Mouse (Mus musculus): ENCODE measurements at regions not wholly inside any gene's neighbourhood (a gene's known extent, or its start where the extent isn't known, plus 50 kb on each side); places are given as distances from the start of the nearest gene placed in this dataset.

DNA sequence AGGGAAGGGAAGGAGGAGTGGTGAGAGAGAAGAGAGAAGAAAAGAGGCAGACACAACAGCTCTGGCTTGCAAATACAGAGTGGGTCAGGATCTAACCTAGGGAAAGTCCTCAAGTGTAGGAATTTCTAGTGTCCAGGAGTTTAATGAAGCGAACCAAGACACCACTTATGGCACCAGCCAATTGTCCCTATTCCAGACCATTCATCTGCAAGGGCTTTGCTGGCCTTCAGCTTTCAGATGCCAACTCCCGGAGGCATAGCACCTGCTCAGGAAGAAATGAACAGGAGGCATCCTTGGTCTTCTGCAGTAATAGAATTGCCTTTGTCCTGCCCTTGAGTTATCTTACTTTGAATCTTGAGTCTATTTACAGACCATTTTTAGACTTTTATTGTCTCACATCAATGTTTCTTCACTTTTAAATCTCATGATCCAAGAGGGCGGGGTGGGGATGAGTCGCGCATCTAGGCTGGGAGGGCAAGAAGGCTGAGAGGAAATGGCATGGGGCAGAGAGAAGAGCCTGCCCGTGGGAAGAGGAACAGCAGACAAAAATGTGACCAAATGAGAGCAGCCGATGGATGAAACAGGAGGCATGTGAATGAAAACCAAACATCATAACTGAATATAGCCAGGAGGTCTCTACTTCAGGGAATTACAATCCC is 190.1 kb upstream of the Hmga2 start:
- no peak for DNase-seq

DNA sequence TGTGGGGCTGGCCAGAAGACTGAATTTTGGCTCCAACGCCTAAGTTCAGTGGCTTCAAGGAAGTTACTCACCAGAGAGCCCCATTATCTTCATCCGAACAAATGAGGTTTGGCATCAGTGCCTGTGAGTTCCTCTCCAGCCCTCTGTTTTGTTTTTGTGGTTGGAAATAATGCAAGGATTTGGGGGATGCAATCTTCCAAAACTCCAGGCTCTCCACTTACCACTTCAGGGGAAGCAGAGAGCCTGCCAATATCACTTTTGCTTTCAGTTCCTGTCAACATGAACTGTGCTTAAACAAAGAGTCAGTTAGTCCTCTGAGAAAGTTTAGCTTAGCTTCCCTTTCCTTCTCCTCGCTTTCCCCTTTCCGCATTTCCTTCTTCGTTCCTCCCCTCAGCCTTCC is 189.4 kb upstream of the Hmga2 start:
- no peak for DNase-seq

DNA sequence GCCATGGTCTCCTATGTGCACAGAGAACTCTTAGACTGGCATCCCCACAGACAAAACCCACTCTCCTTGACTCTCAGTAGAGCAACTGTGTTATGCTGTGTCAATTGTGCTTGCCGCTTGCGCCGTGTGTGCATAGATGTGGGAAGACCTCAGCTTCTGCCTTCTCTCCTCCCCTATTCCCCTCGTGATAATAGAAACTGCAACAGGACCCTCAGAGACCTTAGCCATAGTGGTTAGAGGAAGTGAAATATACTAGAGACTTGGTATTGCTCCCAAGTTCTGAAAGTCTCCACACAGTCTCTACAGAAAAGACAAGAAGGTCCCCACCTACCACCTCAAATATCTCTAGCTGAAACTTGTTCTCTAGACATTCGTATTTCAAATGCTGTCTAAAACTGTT is 188.2 kb upstream of the Hmga2 start:
- DNase-seq: no peak

DNA sequence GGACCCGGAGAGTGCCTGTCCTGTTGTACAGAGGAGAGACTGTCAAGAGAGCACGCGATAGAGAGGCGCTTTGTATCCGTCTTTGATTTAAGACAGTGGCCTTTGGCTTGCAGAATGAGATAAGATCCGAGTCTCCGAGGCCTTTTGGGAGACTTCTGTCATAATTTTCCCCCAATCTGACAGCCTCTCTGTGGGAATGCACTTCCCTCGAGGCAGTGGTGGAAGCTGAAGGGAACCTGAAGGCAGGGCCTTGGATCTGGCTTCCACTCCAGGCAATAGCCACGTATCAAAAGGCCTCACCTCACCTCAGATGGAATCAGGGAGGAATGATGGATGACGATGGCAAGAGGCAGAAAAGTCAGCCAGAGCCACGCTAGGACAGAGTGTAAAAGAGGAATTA is 187.1 kb upstream of the Hmga2 start:
- DNase-seq: no peak

DNA sequence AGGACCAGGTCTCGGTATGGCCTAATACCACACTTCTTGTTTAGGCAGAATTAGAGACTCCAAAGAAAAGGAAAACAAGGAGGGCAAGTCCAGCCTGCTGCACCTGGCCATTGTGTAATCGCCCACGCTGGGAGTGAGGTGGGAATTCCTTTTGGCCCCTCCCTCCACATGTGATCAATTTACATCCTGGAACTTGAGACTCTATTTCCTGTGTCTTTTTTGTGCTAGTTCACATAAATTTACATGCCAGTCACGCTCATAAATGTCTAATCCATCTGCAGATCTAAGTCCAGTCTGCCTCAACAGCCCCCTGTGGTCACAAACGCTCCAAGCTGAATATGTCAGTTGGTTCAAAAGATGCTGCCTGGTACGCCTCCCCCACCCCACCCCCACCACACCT is 184.2 kb upstream of the Hmga2 start:
- no peak for DNase-seq

DNA sequence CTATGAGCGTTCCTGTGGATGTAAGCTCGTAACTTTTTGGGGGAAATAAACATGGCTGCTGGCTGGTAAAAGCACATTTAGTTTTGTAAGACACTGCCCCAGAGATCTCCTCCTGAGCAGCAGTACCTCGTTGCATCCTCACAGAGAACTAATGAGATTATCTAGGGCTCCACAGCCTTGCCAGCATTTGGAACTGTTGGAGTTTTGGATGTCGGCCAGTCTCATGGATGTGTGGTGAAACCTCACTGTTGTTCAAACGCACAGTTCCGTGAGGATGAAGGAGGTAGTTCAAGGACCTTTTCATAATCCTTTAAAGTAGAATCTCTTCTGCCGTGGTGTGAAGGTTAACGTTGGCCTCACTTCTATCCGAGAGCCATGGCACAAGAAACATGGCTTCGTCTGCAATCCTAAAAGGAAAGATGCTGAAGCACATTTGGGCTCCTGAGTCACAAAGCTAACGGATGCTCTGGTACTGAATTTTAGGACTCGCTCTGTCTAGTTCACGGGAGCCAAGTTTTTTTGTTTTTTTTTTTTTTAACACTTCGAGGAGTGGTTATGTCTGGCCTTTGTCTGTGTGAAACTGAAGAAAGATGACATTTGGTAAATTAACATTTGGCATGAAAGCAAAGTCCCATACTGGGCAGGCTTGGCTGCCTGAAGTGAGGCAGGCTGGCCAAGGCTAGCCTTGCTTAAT is 179.1 kb upstream of the Hmga2 start:
- no peak for DNase-seq

DNA sequence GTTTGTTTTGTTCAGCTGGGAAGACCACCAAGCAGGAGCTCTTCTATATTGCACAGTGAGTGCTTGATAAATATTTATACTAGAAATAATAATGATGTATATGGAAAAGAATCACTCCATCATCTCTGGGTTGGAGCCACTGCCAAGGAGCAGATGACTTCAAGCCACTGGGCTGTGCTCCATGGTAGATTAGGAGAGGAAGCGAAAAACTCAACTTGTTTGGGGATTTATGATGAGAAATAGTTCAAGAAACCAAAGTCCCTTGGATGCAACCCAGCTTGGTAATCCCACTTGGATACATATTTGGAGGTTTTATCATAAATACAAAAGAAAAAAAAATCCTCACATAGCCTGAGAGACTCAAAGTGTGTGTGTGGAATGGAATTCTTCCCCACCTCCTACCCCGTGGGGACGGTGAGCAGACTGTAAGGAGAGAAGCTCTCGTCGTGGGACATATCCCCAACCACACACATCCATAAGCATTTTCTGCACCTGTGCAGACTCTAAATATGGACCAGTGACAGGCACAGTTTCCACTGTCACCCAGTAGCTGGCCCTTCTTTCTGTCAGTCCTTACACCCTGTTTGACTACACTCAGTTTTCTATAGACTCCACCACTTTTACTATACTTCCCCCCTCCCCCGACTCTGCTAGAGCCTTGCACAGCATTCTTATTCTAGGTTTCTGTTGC is 176.4 kb upstream of the Hmga2 start:
- no peak for DNase-seq

DNA sequence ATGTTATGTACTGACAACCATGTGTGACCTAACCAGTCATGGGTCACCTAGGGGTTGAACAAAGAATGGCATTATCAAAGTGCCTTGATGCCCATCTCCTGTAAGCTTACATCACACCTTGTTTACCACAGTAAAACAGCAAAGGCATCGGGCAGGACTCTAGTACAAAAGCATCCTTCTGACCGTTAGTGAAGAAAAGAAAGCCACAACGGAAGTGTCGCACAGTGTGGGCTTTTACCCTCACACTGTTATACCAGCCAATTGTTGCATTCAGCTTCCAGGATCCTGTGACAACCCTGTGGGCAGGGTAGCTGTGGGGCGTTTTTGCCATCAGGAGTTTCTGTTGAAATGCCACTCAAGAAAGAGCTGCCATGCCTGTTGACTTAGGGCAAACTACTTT is 175.6 kb upstream of the Hmga2 start:
- DNase-seq: no peak

DNA sequence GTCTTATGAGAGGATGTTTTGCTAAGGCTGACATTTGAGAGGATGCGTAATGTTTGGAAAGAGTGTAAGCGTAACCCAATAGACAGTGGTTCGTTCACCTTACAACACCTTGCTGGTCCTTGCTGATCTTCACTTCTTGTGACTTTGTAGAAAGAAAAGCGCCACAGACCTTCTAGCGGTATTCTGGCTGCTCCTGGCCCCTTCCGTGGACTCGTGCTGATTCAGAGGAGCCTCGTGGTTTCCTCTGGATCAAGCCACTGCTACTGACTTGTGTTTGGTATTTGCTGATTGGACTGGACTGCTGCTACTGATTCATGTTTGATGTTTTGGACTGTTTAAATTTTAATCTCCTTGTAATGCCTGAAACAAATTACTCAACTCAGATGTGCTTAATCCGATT is 174.1 kb upstream of the Hmga2 start:
- no peak for DNase-seq

DNA sequence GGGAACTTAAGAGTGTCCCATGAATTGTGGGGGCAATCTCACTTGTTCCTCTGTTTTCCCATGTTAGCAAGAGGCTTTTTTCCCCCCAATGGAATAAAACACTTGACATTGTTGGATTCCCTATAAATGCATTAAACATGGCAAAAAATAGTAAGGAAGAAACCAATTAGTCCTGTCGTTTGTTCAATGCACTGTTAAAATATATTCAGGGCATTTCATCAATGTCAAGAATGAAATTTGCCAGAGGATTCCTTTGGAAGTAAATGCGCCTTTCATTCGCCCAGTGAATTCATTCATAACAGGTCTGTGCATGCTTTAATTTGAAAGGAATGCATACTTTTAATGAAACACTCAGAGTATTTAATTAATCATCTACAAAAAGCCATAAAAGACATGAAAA is 172.5 kb upstream of the Hmga2 start:
- no peak for DNase-seq

DNA sequence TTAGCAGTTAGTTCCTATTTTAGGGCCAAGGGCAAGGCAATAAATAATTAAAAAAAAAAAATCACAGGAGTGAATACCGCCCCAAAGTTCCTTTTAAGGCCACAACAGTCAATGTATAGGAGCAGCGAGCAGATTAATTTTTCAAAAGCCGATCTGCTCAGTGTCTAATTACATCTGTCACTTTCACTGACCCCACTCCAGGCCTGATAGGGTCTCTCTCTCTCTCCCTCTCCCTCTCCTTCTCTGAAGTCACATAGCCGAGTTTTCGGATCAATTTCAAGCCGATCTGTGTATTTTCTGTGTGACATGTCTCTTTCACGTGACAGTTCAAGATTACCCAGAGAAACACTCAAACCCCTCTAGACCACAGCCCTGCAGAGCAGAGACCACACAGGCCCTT is 171.8 kb upstream of the Hmga2 start:
- no peak for DNase-seq

DNA sequence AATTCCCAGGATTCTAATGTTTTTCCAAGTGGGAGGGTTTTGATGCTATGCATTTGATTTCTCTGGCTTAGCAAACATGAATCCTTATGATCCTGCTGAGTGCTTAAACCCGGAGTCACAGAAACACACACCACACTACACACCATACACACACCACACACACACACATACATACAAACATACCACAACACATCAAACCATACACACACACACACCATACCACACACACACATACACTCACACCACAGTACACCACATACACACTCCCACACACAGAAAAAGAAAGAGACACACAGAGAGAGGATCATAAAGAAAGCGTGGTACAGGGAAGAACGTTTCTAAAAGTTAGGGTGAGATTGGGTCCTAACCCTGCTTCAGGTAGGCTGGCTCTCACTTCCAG is 171.1 kb upstream of the Hmga2 start:
- DNase-seq: no peak

DNA sequence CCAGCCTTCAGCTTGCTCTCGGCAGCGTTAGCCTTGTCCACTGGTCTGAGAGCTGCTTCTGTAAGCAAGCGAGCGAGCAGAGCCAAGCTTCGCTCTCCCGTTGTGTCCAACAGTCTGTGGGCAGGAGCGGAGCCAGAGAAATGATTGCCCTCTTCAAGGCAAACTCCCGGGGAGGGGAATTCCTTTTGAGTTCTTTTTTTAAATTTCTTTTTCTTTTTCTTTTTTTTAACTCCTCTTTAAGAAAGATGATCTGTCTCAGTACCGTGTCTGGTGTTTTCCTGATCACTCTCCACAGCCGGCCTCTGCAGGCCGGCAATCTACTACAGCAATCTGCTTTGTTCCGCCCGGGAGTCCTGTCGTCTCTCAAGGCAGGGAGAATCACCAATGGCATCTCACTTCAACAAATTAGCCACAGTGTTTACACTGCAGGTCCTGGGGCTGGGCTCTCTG is 170.6 kb upstream of the Hmga2 start:
- DNase-seq: no peak

DNA sequence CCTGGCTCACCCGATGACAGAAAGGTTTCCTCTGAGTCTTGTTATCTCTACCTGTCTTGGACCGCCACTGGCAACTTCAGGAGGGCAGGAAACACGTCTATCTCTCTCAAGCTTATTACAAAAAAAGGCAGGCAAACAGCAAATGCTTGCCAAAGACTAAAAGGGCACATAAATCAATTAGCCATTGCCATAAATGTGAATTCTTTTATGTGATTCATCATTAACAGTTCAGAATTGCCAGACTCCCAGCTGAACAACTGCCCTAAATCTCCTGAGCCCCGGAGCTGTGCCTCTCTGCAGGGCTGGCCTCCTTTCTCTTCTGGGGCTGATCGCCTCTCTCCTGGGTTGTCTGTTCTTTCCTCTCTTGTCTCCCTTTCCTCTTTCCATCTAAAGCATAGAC is 164.6 kb upstream of the Hmga2 start:
- DNase-seq: no peak

DNA sequence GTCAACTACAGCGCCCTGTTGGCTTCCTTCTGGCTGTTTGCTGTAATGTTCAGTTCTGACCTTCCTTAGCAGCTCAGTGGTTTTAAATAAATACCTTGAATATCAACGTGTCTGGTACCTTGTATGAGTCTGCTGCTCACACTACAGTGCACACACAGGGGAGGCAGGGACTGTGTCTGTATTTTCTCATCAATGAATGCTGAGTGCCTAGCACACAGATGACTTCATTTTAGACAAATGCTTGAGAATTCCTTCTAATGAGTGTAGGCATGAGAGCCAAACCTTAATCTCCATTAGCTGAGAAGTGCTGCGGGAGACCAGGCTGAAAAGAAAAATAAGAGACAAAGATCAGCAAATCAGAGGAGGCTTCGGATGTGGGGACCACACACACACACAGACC is 162.0 kb upstream of the Hmga2 start:
- DNase-seq: no peak

DNA sequence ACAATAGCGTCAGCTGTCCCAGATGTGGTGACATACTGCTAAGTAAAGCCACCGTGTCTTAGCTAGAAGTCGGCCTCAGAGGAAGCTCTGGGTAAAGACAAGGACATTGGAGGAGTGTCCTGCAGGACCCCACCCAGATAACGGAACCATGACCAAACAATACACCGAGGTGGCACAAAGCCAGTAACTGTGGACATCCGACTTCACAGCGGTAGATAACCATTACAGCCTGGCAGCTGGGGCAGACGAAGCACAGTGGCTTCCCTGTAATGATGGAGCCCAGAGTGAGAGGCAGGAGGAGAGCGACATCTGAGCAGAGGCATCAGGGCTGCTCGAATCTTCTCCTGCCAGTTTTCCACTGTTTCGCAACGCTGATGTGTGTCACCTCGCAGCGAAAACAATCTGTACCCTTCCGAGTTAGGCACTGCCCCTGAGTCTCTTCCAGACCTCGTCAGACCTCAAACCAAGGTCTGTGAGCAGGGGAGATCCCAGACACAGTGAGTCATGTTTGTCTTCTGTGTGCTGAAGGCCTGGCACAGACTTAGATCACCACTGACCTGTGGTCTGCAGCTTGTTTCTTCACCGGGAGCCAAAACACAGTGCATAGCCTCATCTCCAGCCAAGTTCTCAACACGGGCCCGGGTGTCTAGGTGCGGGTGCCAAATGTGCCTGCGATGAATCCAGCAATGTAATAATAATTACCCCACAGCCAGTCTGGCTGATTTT is 159.7 kb upstream of the Hmga2 start:
- DNase-seq: peak; percentile 6

DNA sequence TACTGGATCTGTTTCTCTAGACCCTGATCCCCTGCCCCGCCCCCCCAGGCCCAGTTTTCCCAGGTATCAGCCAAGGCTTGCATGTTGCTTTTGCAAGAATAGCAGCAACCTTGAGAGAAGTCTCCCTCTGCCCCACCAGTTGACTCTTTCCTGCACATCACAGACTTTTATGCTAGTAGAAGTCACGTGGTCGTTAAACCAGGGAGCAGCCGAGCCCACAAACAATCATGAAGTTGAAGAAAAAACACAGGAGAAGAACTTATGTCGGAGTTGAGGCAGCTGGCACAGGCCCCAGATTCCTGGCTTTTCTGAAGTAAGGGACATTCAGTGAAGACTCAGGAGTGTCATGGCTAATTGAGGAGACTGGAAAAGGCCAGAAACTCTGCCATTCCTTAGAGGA is 158.9 kb upstream of the Hmga2 start:
- DNase-seq: no peak

DNA sequence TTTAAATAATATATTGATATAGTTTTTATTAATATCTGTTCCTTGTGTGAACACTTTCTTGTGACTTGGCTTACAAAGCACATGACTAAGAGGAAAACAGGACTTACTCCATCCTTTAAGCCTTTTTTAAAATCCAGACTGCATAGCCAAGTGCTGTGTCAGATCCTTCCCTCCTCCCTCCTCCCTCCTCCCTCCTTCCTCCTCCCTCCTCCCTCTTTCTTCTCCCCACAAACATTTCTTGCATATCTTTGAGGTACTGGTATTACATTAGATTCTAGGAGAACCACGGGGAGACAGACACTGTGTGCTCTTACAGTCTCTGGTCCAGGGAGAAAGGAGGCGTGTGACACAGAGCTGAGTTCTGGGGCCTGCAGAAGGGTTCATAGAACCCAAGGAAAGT is 155.8 kb upstream of the Hmga2 start:
- no peak for DNase-seq

DNA sequence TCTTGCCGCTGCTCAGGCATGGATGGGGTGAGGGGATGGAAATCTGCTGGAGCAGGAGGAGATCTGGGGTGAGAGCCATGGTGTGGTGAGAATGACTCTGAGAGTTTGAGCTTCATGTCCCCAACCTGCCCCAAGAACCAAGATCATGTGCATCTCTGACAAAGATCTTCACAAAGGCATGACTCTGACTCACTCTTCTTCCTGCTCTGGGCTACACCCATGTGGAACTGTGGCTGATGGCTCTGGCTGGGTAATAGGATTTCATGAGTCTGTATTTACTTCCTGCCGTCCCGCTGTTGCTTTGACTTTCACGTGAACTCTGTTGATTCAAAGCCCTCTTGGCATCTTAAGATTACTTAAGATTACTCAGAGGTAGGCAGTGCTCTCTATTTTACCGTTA is 151.8 kb upstream of the Hmga2 start:
- no peak for DNase-seq

DNA sequence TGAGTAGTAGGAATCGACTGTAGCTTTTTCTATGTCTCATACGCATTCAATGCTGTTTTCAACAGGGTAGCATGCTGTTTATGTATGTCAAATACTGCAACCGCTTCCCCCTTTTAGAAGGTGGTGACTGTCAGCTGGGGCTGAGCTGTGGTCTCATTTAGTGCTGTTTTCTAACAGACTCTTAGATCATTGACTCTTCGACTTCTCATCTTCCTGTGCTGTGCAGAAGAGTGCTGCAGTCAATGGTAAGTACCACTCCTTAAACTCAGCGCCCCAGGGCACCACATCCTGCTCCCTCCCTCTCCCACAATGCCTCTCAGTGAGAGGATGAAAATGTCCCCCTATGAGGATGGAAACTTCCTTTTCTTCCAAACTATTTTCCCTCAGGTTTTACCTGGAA is 149.2 kb upstream of the Hmga2 start:
- no peak for DNase-seq

DNA sequence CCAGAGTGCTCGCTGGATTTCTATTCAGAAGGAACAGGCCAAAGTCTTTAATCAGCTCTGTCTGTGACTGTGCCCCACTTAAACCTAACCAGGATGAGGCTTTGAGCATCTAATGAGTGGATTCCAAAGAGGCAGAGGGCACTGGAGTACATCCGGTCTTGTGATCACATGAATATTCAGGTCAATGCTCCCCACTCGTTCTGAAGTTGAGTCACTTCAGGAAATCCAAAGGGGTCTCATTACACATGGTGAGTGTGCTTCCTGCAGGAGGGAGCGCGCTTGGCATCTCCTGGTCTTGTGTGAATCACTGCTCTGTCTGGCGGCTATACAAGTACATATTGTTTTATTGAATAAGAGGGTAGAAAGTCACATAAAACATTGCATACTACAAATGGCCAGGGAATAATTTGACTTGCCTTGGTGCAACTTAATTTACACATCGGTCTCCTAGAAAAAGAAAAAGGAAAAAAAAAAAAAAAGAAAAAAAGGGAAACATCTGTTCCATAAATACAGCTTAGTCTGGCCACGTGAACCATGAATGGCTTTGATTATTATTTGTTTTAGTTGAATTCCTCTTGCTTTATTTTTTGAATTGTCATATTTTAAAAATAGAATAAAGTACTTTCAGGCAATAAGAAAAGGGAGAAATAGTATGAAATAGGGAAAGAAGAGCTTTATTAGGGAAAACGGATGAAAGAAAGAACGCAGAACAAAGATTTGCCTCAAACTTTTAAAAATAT is 148.1 kb upstream of the Hmga2 start:
- no peak for DNase-seq

DNA sequence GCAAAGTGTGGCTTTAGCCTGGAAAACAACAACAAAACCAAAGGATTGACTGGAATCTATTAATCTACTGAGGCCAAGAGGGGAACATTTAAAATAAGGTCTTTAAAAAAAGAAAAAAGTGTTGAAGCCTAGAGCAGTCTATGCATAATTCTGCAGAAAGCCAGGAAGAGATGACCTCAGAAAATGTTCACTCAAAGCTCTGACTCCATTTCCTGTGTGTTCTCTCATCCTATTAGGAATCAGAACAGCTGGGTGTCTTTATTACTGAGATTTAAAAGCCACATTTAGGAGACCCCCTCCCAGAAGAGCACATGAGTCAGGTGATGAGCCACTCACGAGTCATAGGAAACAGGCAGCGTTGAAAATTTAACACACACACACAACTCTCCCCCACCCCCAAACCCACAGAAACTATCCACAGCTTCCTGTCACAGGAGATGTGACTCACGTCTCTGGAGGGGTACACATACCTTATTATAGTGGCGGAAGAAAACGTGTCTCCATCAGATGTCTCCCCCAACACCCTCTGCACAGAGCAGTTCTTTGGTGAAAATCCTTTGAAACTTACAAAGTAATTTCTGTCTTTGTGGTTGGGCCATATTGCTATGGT is 140.2 kb upstream of the Hmga2 start:
- no peak for DNase-seq

DNA sequence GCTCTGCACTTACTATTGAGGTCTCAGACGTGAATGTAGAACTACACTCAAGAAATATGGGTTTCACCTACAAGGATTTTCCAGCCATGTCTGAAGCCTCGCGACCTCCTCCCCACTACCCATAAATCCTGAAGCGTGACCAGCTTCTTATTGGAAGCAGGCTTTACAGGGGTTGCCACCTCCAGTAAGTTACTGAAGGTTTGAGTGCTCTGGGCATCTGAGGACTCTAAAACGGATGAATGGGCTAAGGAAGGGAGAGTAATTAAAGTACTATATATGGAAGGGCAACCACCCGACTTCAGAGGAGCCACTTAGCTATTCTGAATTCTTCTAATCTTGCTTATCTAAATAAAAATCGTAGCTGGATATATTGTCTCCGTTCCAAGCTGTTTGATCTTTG is 136.1 kb upstream of the Hmga2 start:
- no peak for DNase-seq

All from layer of hippocampus, adult 9-11 months (tissue).